Mouse (Mus musculus): Measurements from ENCODE around the gene Fance.

DNA sequence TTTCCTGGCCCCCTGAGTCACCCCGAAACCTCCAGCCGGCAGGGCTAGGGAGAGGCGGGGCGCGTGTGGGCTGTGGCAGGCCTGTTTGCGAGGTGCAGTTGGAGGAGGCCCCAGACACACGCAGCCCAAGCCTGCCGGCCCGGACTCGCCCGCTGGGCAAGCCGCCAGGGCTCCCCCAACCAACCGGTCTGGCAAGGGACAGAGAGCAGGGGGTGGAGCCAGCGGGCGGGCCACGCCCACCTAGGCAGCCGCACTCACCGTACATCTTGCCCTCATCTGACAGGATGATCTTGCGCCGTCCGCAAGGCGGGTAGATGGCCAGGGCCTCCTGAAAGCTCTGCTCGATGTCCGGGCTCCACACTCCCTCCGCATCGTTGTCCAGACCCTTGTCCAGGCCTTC, 27.8 kb downstream of the Fance start:
- TF ChIP-seq CTCF (conservative IDR thresholded peaks at IDR 0.05; ENCODE audit: insufficient read depth, insufficient read length, low read depth, low read length) (no peak), POLR2A (IDR thresholded peaks at IDR 0.05; ENCODE audit: low read depth, low read length) (no peak)

All from kidney, adult 2 months (tissue).